Mouse (Mus musculus) heart, embryonic 11.5 days (tissue): ENCODE data around the gene Rnf113a2. TPM values are rescaled to one million over a fixed set of nuclear protein-coding genes. Genes with fewer than 3 reads are reported as not detected.

Experiments used
- ATAC-seq: fragments of 200-750 bp; cut with Nextera tagmentation; replicated peaks from 2 replicates; pipeline ENCODE4 v1.8.0; 2017; ENCODE audit warnings: moderate library complexity; ENCODE audit not compliant: insufficient number of reproducible peaks, low FRiP score, low TSS enrichment
- H3K27ac ChIP-seq: fragments of 300-500 bp; sonication (generic); 2 replicates; pipeline ENCODE4 v1.5.1; 2014; ENCODE audit warnings: mild to moderate bottlenecking, low read depth, low read length
- H3K27me3 ChIP-seq: fragments of 300-500 bp; sonication (generic); 2 replicates; pipeline ENCODE4 v1.6.1; 2014; ENCODE audit warnings: mild to moderate bottlenecking, low read length, mixed read lengths; ENCODE audit not compliant: control insufficient read depth, insufficient read depth
- H3K36me3 ChIP-seq: fragments of 300-500 bp; sonication (generic); 2 replicates; pipeline ENCODE4 v1.6.1; 2014; ENCODE audit warnings: mild to moderate bottlenecking, low read length, moderate library complexity, mixed read lengths; ENCODE audit not compliant: control insufficient read depth, insufficient read depth
- H3K4me1 ChIP-seq: fragments of 300-500 bp; sonication (generic); 2 replicates; pipeline ENCODE4 v1.6.1; 2014; ENCODE audit warnings: low read length; ENCODE audit not compliant: control insufficient read depth, insufficient read depth
- H3K4me2 ChIP-seq: fragments of 300-500 bp; sonication (generic); 2 replicates; pipeline ENCODE4 v1.6.1; 2014; ENCODE audit warnings: mild to moderate bottlenecking, moderate library complexity
- H3K4me3 ChIP-seq: fragments of 300-500 bp; sonication (generic); 2 replicates; pipeline ENCODE4 v1.5.1; 2014; ENCODE audit warnings: low read depth, low read length
- H3K9ac ChIP-seq: fragments of 300-500 bp; sonication (generic); 2 replicates; pipeline ENCODE4 v1.6.1; 2014; ENCODE audit warnings: mild to moderate bottlenecking, low read depth, low read length, moderate library complexity
- H3K9me3 ChIP-seq: fragments of 300-500 bp; sonication (generic); replicated peaks from 2 replicates; pipeline ENCODE4 v1.6.1; 2016; ENCODE audit warnings: low read length; ENCODE audit not compliant: control insufficient read depth
- WGBS: fragments of 180-500 bp; shearing (Covaris S2); extraction: QIAGEN DNeasy Blood & Tissue Kit; methylation state at CpG from one replicate; pipeline ENCODE4 v1.1.7; 2014; ENCODE audit not compliant: insufficient replicate concordance; 5-methylcytosine and 5-hydroxymethylcytosine counted together
- polyA plus RNA-seq: library from polyadenylated mRNA; unstranded; fragments of >200 nt; fragmentation: Nextera tagmentation; extraction: Ambion mirVana; gene quantifications from 2 replicates; pipeline ENCODE4 v1.2.1, GENCODE M21; 2014

Rnf113a2 gene
- polyA plus RNA-seq, 1 experiment from 2014 or later: 21.6 TPM

GRCm38 (mm10) chr12:84390336-84390735 is 26.7 kb upstream of the Rnf113a2 start:
- WGBS: 33% methylated on average over 6 of the region's 6 CpGs
- H3K4me1 ChIP-seq: peaks cover 5% of the 10 kb centered on the region
- ATAC-seq: no peak
- H3K9me3 ChIP-seq: no peaks in the 10 kb centered on the region
- peak overlapping the region; percentile 41; the same call in 1 of the 2 replicates for H3K27ac ChIP-seq
- H3K27me3 ChIP-seq: no peaks in the 10 kb centered on the region
- no peak overlapping the region for H3K9ac ChIP-seq
- H3K4me2 ChIP-seq: no peak overlapping the region
- H3K36me3 ChIP-seq: no peaks in the 10 kb centered on the region
- H3K4me3 ChIP-seq: no peak overlapping the region

GRCm38 (mm10) chr12:84392681-84393080 is 24.3 kb upstream of the Rnf113a2 start:
- Histone ChIP-seq H3K4me1 (no peaks in the 10 kb centered on the region; the same call in 1 of the 2 replicates), H3K9me3 (no peaks in the 10 kb centered on the region), H3K4me3 (no peak overlapping the region), H3K27me3 (no peaks in the 10 kb centered on the region), H3K4me2 (no peak overlapping the region), H3K9ac (no peak overlapping the region), H3K36me3 (no peaks in the 10 kb centered on the region; the same call in 1 of the 2 replicates), H3K27ac (no peak overlapping the region)
- WGBS: 90% methylated on average over 4 of the region's 4 CpGs
- no peak for ATAC-seq

- Histone ChIP-seq H3K27ac (no peak overlapping the region), H3K4me2 (no peak overlapping the region), H3K36me3 (no peaks in the 10 kb centered on the region; the same call in 1 of the 2 replicates), H3K4me1 (no peaks in the 10 kb centered on the region; the same call in 1 of the 2 replicates), H3K9ac (no peak overlapping the region), H3K9me3 (no peaks in the 10 kb centered on the region), H3K4me3 (no peak overlapping the region), H3K27me3 (no peaks in the 10 kb centered on the region)
- ATAC-seq: no peak
- WGBS: 87% methylated on average over 5 of the region's 5 CpGs
Measured at GRCm38 (mm10) chr12:84393847-84394246, 23.1 kb upstream of the Rnf113a2 start.

GRCm38 (mm10) chr12:84396947-84397679 is 19.9 kb upstream of the Rnf113a2 start:
- H3K4me2 ChIP-seq: no peak overlapping the region
- WGBS: 85% methylated on average over 14 of the region's 14 CpGs
- no peak overlapping the region for H3K4me3 ChIP-seq

GRCm38 (mm10) chr12:84397685-84398084 is 19.3 kb upstream of the Rnf113a2 start:
- H3K27me3 ChIP-seq: no peaks in the 10 kb centered on the region
- no peaks in the 10 kb centered on the region for H3K4me1 ChIP-seq
- no peaks in the 10 kb centered on the region; the same call in 1 of the 2 replicates for H3K36me3 ChIP-seq
- H3K4me2 ChIP-seq: no peak overlapping the region
- ATAC-seq: no peak
- H3K4me3 ChIP-seq: no peak overlapping the region
- no peak overlapping the region for H3K9ac ChIP-seq
- H3K9me3 ChIP-seq: no peaks in the 10 kb centered on the region
- H3K27ac ChIP-seq: no peak overlapping the region

More at GRCm38 (mm10) chr12:84396947-84397679, 19.9 kb upstream of the Rnf113a2 start:
- H3K36me3 ChIP-seq: no peaks in the 10 kb centered on the region; the same call in 1 of the 2 replicates
- no peaks in the 10 kb centered on the region for H3K4me1 ChIP-seq
- no peak overlapping the region for H3K27ac ChIP-seq
- no peak overlapping the region for H3K9ac ChIP-seq
- no peak for ATAC-seq
- no peaks in the 10 kb centered on the region for H3K9me3 ChIP-seq
- no peaks in the 10 kb centered on the region for H3K27me3 ChIP-seq

- no peaks in the 10 kb centered on the region for H3K27me3 ChIP-seq
- H3K4me3 ChIP-seq: no peak overlapping the region
- no peaks in the 10 kb centered on the region for H3K9me3 ChIP-seq
- 87% methylated on average over 5 of the region's 5 CpGs for WGBS
- H3K9ac ChIP-seq: no peak overlapping the region
- no peaks in the 10 kb centered on the region; the same call in 1 of the 2 replicates for H3K36me3 ChIP-seq
- H3K27ac ChIP-seq: no peak overlapping the region
- no peak for ATAC-seq
- no peak overlapping the region for H3K4me2 ChIP-seq
- no peaks in the 10 kb centered on the region for H3K4me1 ChIP-seq
Measured at GRCm38 (mm10) chr12:84398629-84399028, 18.4 kb upstream of the Rnf113a2 start.

- H3K4me2 ChIP-seq: no peak overlapping the region
- no peaks in the 10 kb centered on the region for H3K9me3 ChIP-seq
- WGBS: 83% methylated on average over 9 of the region's 9 CpGs
- H3K4me1 ChIP-seq: no peaks in the 10 kb centered on the region
- H3K27ac ChIP-seq: no peak overlapping the region
- H3K9ac ChIP-seq: no peak overlapping the region
- H3K4me3 ChIP-seq: no peak overlapping the region
- no peak for ATAC-seq
- no peaks in the 10 kb centered on the region; the same call in 1 of the 2 replicates for H3K36me3 ChIP-seq
- H3K27me3 ChIP-seq: no peaks in the 10 kb centered on the region
Measured at GRCm38 (mm10) chr12:84399135-84399534, 17.9 kb upstream of the Rnf113a2 start.

- no peaks in the 10 kb centered on the region for H3K27me3 ChIP-seq
- WGBS: 68% methylated on average over 9 of the region's 9 CpGs
- H3K9ac ChIP-seq: no peak overlapping the region
- H3K4me3 ChIP-seq: no peak overlapping the region
- no peak overlapping the region for H3K27ac ChIP-seq
- no peaks in the 10 kb centered on the region for H3K4me1 ChIP-seq
- ATAC-seq: no peak
- H3K4me2 ChIP-seq: no peak overlapping the region
- H3K9me3 ChIP-seq: no peaks in the 10 kb centered on the region
- no peaks in the 10 kb centered on the region; the same call in 1 of the 2 replicates for H3K36me3 ChIP-seq
Measured at GRCm38 (mm10) chr12:84399663-84400062, 17.3 kb upstream of the Rnf113a2 start.

- Histone ChIP-seq H3K4me1 (no peaks in the 10 kb centered on the region), H3K4me2 (no peak overlapping the region), H3K9me3 (no peaks in the 10 kb centered on the region), H3K9ac (no peak overlapping the region), H3K27me3 (no peaks in the 10 kb centered on the region), H3K27ac (no peak overlapping the region), H3K36me3 (no peaks in the 10 kb centered on the region; the same call in 1 of the 2 replicates), H3K4me3 (no peak overlapping the region)
- no peak for ATAC-seq
- WGBS: 68% methylated on average over 3 of the region's 3 CpGs
Measured at GRCm38 (mm10) chr12:84400068-84400467, 16.9 kb upstream of the Rnf113a2 start.
